Mouse (Mus musculus) megakaryocyte, embryonic 14.5 days (primary cell): ENCODE data around the gene Kif19a.

Experiments used
- FLI1 ChIP-seq: IDR thresholded peaks from 2 replicates; pipeline ENCODE4 v1.6.1; 2012; ENCODE audit warnings: low read length, inconsistent platforms, mixed read lengths
- GATA1 ChIP-seq: IDR thresholded peaks from 3 replicates; pipeline ENCODE4 v1.6.1; 2012; ENCODE audit warnings: mixed read lengths, low read length, inconsistent platforms, borderline replicate concordance

GRCm38 (mm10) chr11:114797981-114798380 is 32.8 kb downstream of the Kif19a start:
- no peak for TF ChIP-seq GATA1
- TF ChIP-seq FLI1, result no peak
